Mouse (Mus musculus) ES-E14 (cell line): ENCODE results near the gene C1qbp. TPM values are rescaled to one million over a fixed set of nuclear protein-coding genes. Genes with fewer than 3 reads are reported as not detected.

Source experiments
- DNase-seq: peaks from one replicate; pipeline ENCODE4 v3.0.0-alpha.2; 2013; ENCODE audit warnings: low read depth, low spot score
- H3K27ac ChIP-seq: 2 replicates; pipeline ENCODE4 v1.5.1; 2012; ENCODE audit warnings: low read depth, mild to moderate bottlenecking, low read length, moderate library complexity, mixed read lengths; ENCODE audit not compliant: poor library complexity, insufficient read depth, severe bottlenecking
- H3K36me3 ChIP-seq: 2 replicates; pipeline ENCODE4 v1.6.1; 2012; ENCODE audit warnings: mild to moderate bottlenecking, low read length, moderate library complexity, mixed read lengths; ENCODE audit not compliant: control insufficient read depth, poor library complexity, insufficient read depth, severe bottlenecking
- H3K4me1 ChIP-seq, 2 experiments: fragments of 150-350 bp in 1 of 2; sonication (generic) in 1 of 2; 2 replicates each; pipeline ENCODE4 v1.6.1; 2012; ENCODE audit warnings: low read length in 2 of 2, mild to moderate bottlenecking in 1 of 2, mixed read lengths in 1 of 2; ENCODE audit not compliant: control insufficient read depth in 2 of 2, insufficient read depth in 2 of 2, poor library complexity in 1 of 2
- H3K4me3 ChIP-seq, 2 experiments: fragments of 150-350 bp in 1 of 2; sonication (generic) in 1 of 2; 2 replicates each; pipeline ENCODE4 v1.5.1; 2012; ENCODE audit warnings: low read length in 2 of 2, low read depth in 1 of 2, mild to moderate bottlenecking in 1 of 2, mixed read lengths in 1 of 2; ENCODE audit not compliant: insufficient read depth in 1 of 2, poor library complexity in 1 of 2, severe bottlenecking in 1 of 2
- H3K9ac ChIP-seq: 2 replicates; pipeline ENCODE4 v1.6.1; 2012; ENCODE audit warnings: low read depth, mild to moderate bottlenecking, low read length, mixed read lengths; ENCODE audit not compliant: poor library complexity, insufficient read depth, severe bottlenecking
- H3K9me3 ChIP-seq: fragments of 150-350 bp; sonication (generic); 2 replicates; pipeline ENCODE4 v1.6.1; 2012; ENCODE audit warnings: low read depth, mild to moderate bottlenecking, low read length; ENCODE audit not compliant: control insufficient read depth, insufficient read depth
- CHD2 ChIP-seq: IDR thresholded peaks from 2 replicates; pipeline ENCODE4 v1.6.1; 2014; ENCODE audit warnings: mild to moderate bottlenecking, low read depth, low read length, inconsistent platforms
- HCFC1 ChIP-seq: IDR thresholded peaks from 2 replicates; pipeline ENCODE4 v1.6.1; 2012; ENCODE audit warnings: low read length, inconsistent platforms, borderline replicate concordance; ENCODE audit not compliant: insufficient read depth
- MAFK ChIP-seq: IDR thresholded peaks from 2 replicates; pipeline ENCODE4 v1.6.1; 2014; ENCODE audit warnings: mild to moderate bottlenecking, low read depth, low read length, inconsistent platforms; ENCODE audit not compliant: insufficient read depth
- ZC3H11A ChIP-seq: IDR thresholded peaks from 2 replicates; pipeline ENCODE4 v1.6.1; 2012; ENCODE audit warnings: low read depth, mild to moderate bottlenecking, inconsistent platforms, low read length, borderline replicate concordance
- ZNF384 ChIP-seq: IDR thresholded peaks from 2 replicates; pipeline ENCODE4 v1.6.1; 2012; ENCODE audit warnings: low read depth, low read length, inconsistent platforms
- in situ Hi-C, 2 experiments: fragments of 600-800 bp; cut with MboI; formaldehyde crosslinking; loops; one replicate each; pipeline ENCODE4 v1.15.1; 2025; ENCODE audit warnings: low sequenced_read_pairs in 2 of 2, inconsistent platforms in 1 of 2; ENCODE audit not compliant: unreplicated experiment in 2 of 2
- total RNA-seq: library from RNA; depleted of rRNA; stranded (reverse); fragments of 300-350 nt; gene quantifications from 2 replicates; pipeline ENCODE4 v1.2.3, GENCODE M21; 2012

C1qbp gene
- total RNA-seq, 1 experiment, result 139 TPM

DNA sequence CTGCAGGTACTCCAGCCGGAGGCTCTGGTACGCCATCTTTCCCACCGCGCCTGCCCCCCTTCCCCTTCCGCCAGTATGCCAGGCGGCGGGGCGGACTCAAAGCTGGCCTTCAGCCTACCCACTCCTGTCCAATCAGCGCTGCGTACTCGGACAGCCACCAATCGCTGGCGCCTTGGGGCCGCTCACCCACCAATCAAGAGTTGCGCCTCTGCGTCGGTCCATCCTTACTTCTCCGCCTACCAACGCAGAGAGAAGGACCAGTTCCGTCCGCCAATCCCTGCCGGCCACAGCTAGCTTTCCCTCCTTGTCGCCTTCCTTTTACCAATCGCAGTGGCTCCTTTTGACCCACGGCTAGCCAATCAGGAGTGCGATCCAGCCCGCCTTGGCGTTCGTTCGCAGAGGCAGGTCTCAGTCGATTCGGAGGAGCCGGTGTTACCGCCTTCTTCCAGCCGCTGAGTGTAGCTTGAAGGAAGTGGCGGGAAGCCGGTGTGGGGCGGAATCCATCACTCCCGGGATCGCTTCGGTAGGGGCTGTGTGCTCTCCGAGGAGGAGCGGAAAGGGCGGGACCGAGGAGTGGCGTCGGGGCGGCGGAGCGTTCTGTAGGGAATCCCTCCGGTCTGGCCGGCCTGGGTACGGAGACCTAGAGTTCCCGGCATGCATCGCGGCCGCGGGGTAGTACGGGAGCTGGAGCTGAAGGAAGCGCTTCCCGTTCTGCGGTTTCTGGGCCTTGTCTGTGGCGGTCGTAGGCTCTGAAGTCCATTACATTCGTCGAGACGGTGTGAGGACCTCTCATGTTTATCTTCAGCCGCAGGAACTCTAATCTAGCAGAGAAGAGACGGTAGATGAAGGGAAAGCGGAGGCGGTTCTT lies 36.6 kb upstream of the C1qbp start, which contains the start of the genes Mis12 and Derl2:
Mis12 (plus strand) TSS at position 411 of the 868 bp plus-strand sequence.
Derl2 (minus strand) TSS at position 641 of the 868 bp plus-strand sequence.
- H3K4me1 ChIP-seq, result peaks cover 0 to 9% of the 10 kb centered on the region in 2 experiments; a peak in 1 of 4 replicates
- H3K4me3 ChIP-seq, result peak within 1 kb of the TSS; percentile 78 to 99
- peak within 1 kb of the TSS; percentile 80 for H3K27ac ChIP-seq
- no peak for TF ChIP-seq ZNF384
- no peak for TF ChIP-seq MAFK
- TF ChIP-seq CHD2, result peak; percentile 93
- TF ChIP-seq HCFC1, result peak; percentile 65; the same call in 1 of the 2 replicates
- TF ChIP-seq ZC3H11A, result no peak
- H3K9ac ChIP-seq, result peak within 1 kb of the TSS; percentile 89
- in situ Hi-C loops, result no loop called here
- DNase-seq, result peak; percentile 97
- no peaks in the 10 kb centered on the region for H3K9me3 ChIP-seq
- peaks cover 7% of the 10 kb centered on the region; the same call in 1 of the 2 replicates for H3K36me3 ChIP-seq

DNA sequence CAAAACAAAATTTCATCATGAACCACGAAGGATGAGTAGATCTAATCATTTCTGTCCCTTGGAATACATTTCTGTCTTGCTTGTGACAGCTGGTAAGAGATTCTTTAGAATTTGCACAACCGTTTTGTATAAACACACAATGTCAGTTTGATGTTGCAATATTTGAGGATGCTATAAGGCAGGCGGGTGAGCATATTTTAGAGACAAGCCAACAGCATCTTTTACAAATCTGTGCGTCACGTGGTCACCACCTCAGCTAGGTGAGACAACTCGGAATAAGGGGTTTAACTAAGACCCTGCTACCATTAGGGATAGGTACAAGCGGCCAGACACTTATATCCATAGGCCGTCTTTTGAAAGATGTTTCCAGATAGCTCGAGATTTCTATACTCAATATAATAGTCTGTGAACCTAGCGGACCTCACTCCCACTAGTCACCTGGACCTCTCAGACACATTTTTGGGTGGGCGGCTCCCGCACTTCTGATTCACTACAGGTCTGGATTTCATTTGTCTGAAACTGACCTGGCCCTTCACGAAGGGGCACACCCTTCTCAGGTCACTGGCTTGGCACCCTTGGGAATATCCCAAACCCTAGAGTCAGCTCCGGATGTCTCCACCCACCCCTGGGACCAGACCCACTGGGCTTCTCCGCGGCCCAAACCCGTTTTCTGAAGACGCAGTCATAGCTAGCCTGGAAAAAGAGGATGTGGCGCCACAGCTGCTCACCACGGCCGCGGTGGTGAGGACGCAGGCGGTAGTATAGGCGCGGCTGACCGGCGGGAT lies 35.8 kb upstream of the C1qbp start:
- Histone ChIP-seq H3K4me3 (peak overlapping the region; percentile 78 to 99), H3K9ac (peak overlapping the region; percentile 87), H3K9me3 (no peaks in the 10 kb centered on the region), H3K4me1 (peaks cover 0 to 9% of the 10 kb centered on the region in 2 experiments; a peak in 1 of 4 replicates), H3K27ac (no peak overlapping the region), H3K36me3 (0 out of 2 replicates have a peak, but pooled peaks cover 7% of the 10 kb centered on the region)
- no peak for DNase-seq
- in situ Hi-C loops, result no loop called here
- TF ChIP-seq HCFC1 (no peak), CHD2 (0 out of 2 replicates have a peak, but pooled peaks have one; percentile 27)

DNA sequence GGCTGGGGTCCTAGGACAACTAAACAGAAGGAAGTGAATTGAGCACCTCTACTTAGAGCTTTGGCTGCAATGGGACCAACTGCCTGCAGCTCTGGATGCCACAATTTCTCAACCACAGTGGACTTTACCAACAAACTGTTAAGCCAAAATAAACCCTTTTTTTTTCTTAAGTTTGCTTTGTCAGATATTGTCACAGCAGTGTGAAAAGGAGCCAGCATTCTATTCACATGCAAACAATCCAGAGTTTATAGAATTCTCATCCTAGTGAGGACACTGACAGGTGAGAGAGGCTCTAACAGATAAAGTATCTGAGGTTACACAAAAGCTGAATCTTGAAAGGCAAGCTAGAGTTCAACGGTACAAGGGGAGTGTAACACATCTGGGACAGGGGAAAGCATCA lies 34.2 kb upstream of the C1qbp start:
- in situ Hi-C loops, result no loop called here
- H3K9ac ChIP-seq, result no peak overlapping the region
- no peak overlapping the region for H3K27ac ChIP-seq
- H3K4me3 ChIP-seq, result no peak overlapping the region
- H3K9me3 ChIP-seq, result no peaks in the 10 kb centered on the region
- H3K4me1 ChIP-seq, result peaks cover 0 to 9% of the 10 kb centered on the region in 2 experiments; a peak in 1 of 4 replicates
- H3K36me3 ChIP-seq, result peaks cover 6% of the 10 kb centered on the region
- DNase-seq, result no peak
- TF ChIP-seq ZNF384 (no peak), HCFC1 (no peak), CHD2 (no peak), ZC3H11A (no peak), MAFK (no peak)

DNA sequence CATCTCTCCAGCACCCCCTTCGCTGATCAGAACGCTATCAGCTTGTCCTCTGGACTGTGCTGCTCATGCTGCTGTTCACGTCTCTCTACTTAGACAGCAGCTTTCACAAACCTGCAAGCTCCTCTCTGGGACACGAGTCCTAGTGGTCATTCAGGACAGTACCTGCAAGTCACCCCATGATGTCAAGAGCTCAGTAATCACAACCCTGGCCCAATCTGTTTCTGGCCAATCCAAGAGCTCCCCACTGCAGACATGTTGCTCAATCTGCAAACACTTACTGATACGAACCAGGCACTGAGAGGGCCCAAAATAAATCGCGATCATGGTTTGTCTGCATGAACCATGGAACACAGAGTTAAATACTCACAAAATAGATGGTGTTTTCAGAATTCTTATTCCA lies 29.9 kb upstream of the C1qbp start:
- TF ChIP-seq CHD2 (no peak), HCFC1 (no peak), ZNF384 (no peak), ZC3H11A (no peak), MAFK (no peak)
- Histone ChIP-seq H3K9ac (no peak overlapping the region), H3K4me3 (no peak overlapping the region), H3K27ac (no peak overlapping the region), H3K4me1 (no peaks in the 10 kb centered on the region), H3K9me3 (no peaks in the 10 kb centered on the region), H3K36me3 (peaks cover 16% of the 10 kb centered on the region)
- DNase-seq, result no peak
- in situ Hi-C loops, result no loop called here
